ENCODE assay signal across 8 mouse cellular contexts in genomic region chr2:27858348-27858903, GRCm38 (mm10). TPM values are rescaled to one million over a fixed set of nuclear protein-coding genes. Genes with fewer than 3 reads are reported as not detected.
DNase-seq lines count a peak whose midpoint lies in the region; ATAC-seq lines count a peak whose summit lies in the region.

No protein-coding gene starts in this region.

- H3K4me3 ChIP-seq in kidney, embryonic 16.5 days (ENCODE audit: low read length) = no peak overlapping the region

- no peaks in the 10 kb centered on the region for H3K9me3 ChIP-seq in kidney, embryonic 16.5 days (ENCODE audit: low read length)

- no peaks in the 10 kb centered on the region for H3K27me3 ChIP-seq in kidney, embryonic 16.5 days (ENCODE audit: insufficient read depth, low read length)

- no peak overlapping the region for H3K27ac ChIP-seq in kidney, embryonic 16.5 days (ENCODE audit: low read length)

- H3K4me2 ChIP-seq in kidney, embryonic 16.5 days (replicated peaks; ENCODE audit: low read depth, low read length) = no peak overlapping the region

- peak; percentile 67; the same call in 1 of the 2 replicates for ATAC-seq in kidney, embryonic 16.5 days (ENCODE audit: low FRiP score, low TSS enrichment)
- no peak for ATAC-seq in activated CD4-positive, CD25-positive, alpha-beta regulatory T cell, adult 4 months

- peak; percentile 92 for DNase-seq in 3134 (ENCODE audit: extremely low read depth, insufficient read length, low spot score)
- peak; percentile 55 for DNase-seq in adrenal gland, adult 8-10 months
- peak; percentile 37 to 60 for DNase-seq in gastrocnemius, postnatal 4 days (ENCODE audit: low spot score in 2 of 2)
- DNase-seq in ovary, adult 18-20 months (ENCODE audit: low spot score) = peak; percentile 30
- DNase-seq in spleen, adult 12 weeks (ENCODE audit: low spot score) = no peak
- no peak for DNase-seq in spleen, postnatal 10 days (ENCODE audit: low spot score in 2 of 2)

- no peaks in the 10 kb centered on the region for H3K36me3 ChIP-seq in kidney, embryonic 16.5 days (ENCODE audit: insufficient read depth, low read length)

- no peak overlapping the region for H3K9ac ChIP-seq in kidney, embryonic 16.5 days (replicated peaks; ENCODE audit: low read length)

- H3K4me1 ChIP-seq in kidney, embryonic 16.5 days (ENCODE audit: insufficient read depth, low read length) = peaks cover 7% of the 10 kb centered on the region

- 27% methylated on average over 9 of the region's 9 CpGs for WGBS in kidney, embryonic 16.5 days

RNA-seq across cellular contexts. Expression of gene Col5a1, which starts 27.8 kb away (rescaled TPM):
- 10 to 100 TPM; 27.1 to 42.7 (median 35.2) TPM for total RNA-seq in adrenal gland, adult 8-10 months (2022)
- total RNA-seq in gastrocnemius, postnatal 4 days (2021) = 100 to 1,000 TPM; 479 to 480 TPM
- 50.1 and 55.8 TPM in 2 replicates for polyA plus RNA-seq in kidney, embryonic 16.5 days (2015; fragmentation: Nextera tagmentation; extraction: Ambion mirVana)
- not detected for polyA plus RNA-seq in activated CD4-positive, CD25-positive, alpha-beta regulatory T cell, adult 4 months (2017; shearing (Covaris generic))

Comparison
In these comparisons a context has a peak if more than half of its experiments do, and no peak if none do; other contexts are left out.
1. DNase-seq: peak in 3134 (single experiment), adrenal gland, adult 8-10 months (single experiment), gastrocnemius, postnatal 4 days (2 of 2) and ovary, adult 18-20 months (single experiment); none in spleen, adult 12 weeks (single experiment) and spleen, postnatal 10 days (0 of 2).
2. RNA of gene Col5a1, which starts 27.8 kb away (total RNA-seq): 479 to 480 TPM in gastrocnemius, postnatal 4 days; 27.1 to 42.7 TPM in adrenal gland, adult 8-10 months; every median in the first group is over 10 times any median in the second.